Mouse (Mus musculus) layer of hippocampus, adult 6 months (tissue): ENCODE results near the gene Lurap1. TPM values are rescaled to one million over a fixed set of nuclear protein-coding genes. Genes with fewer than 3 reads are reported as not detected.

Experiments used
- long read RNA-seq, 2 experiments: library from polyadenylated mRNA; unstranded; transcript quantifications; one replicate each; pipeline ENCODE4 v2.0.0; 2019 to 2020
- polyA plus RNA-seq: library from polyadenylated mRNA; unstranded; fragments of <200 nt; fragmentation: Nextera tagmentation; gene quantifications from 2 replicates; pipeline ENCODE4 v1.2.3, GENCODE M21; 2021

Lurap1 gene
- 5.7 and 6.0 TPM in 2 replicates for polyA plus RNA-seq
- long read RNA-seq, experiment 1, full-length matches to known transcripts: 11 of 16 reads
- long read RNA-seq, experiment 1, partial matches to known transcripts: 0 of 16 reads
- long read RNA-seq, experiment 1, other reads (novel, unspliced or antisense): 5 of 16 reads
- long read RNA-seq, experiment 2, full-length matches to known transcripts: 22 of 25 reads
- long read RNA-seq, experiment 2, partial matches to known transcripts: 0 of 25 reads
- long read RNA-seq, experiment 2, other reads (novel, unspliced or antisense): 3 of 25 reads

GRCm38 (mm10) chr4:116151238-116151637 lies at the start of gene Lurap1:
Gene Lurap1 (minus strand): TSS chr4:116151338.

GRCm38 (mm10) chr4:116173072-116173471 lies 21.9 kb upstream of the Lurap1 start, which contains the start of the genes 1700042G07Rik and Gm49337:
Gene 1700042G07Rik (plus strand): TSS chr4:116173372.
Gene Gm49337 (plus strand): TSS chr4:116173384.

GRCm38 (mm10) chr4:116167404-116167803 lies 16.3 kb upstream of the Lurap1 start, which contains the start of gene Tspan1:
Gene Tspan1 (minus strand): TSS chr4:116167601.

GRCm38 (mm10) chr4:116123602-116124519 lies 27.3 kb downstream of the Lurap1 start, which contains the start of the genes Rad54l and Pomgnt1:
Gene Rad54l (minus strand): TSS chr4:116123690.
Gene Pomgnt1 (plus strand): TSS chr4:116123840.

Other genes with a start within 250 kb of the Lurap1 start
- gene Dmbx1, start 211.4 kb downstream of the Lurap1 start, polyA plus RNA-seq: 0.04 TPM in 1 of 2 replicates, not detected in the other
- 120 and 129 TPM in 2 replicates for gene Faah, start 133.4 kb downstream of the Lurap1 start, polyA plus RNA-seq
- gene Nsun4, start 97.5 kb downstream of the Lurap1 start, polyA plus RNA-seq: 10.3 and 12.8 TPM in 2 replicates
- gene Uqcrh, start 76.3 kb downstream of the Lurap1 start, polyA plus RNA-seq: 723 and 862 TPM in 2 replicates
- 23.5 and 27.0 TPM in 2 replicates for gene Lrrc41, start 76.1 kb downstream of the Lurap1 start, polyA plus RNA-seq
- 0.34 and 0.48 TPM in 2 replicates for gene Rad54l, start 27.6 kb downstream of the Lurap1 start, polyA plus RNA-seq
- gene Pomgnt1, start 27.5 kb downstream of the Lurap1 start, polyA plus RNA-seq: 16.9 and 20.5 TPM in 2 replicates
- 0.18 TPM in 1 of 2 replicates, not detected in the other for gene Tspan1, start 16.3 kb upstream of the Lurap1 start, polyA plus RNA-seq
- gene 1700042G07Rik, start 22.0 kb upstream of the Lurap1 start, polyA plus RNA-seq: not detected in 2 replicates
- not detected in 2 replicates for gene Gm49337, start 22.0 kb upstream of the Lurap1 start, polyA plus RNA-seq
- gene Pik3r3, start 70.3 kb upstream of the Lurap1 start, polyA plus RNA-seq: 9.5 and 10.5 TPM in 2 replicates